Mouse (Mus musculus): ENCODE data around the gene Smim14. TPM values are rescaled to one million over a fixed set of nuclear protein-coding genes. Genes with fewer than 3 reads are reported as not detected.

The Smim14 gene
- polyA plus RNA-seq (2011; ENCODE audit: insufficient read depth, insufficient read length, low read depth, missing spikeins), result 47.3 and 53.2 TPM in 2 replicates

DNA sequence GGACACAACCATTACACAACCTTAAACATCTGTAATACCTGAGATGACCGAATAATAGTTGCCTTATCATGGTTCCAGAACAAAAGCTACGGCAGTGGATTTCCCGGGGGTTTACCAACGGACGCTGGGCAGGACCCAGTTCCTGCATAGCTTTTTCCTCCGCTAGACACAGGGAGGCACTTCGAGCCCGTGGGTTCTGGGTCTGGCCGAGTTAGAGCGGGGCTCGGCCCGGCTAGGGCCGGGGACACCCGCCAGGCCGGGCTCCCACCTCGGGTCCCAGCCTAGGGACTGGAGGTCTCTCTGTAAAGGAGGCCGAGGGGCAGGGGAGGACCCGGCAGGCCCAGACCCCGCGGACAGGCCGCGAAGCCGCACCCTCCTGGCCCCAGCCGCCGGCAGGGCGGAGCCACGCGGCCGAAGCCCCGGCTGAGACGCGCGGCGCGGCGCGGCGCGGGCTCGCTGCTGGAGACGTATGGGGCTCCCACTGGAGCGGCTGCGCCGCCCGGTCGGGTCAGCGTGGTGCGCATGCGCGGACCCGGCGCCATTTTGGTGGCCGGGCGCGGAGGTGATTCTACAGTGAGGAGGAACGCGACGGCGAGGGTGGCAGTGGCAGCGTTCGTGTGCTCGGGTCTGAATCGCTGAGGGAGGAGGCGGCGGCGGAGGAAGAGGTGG lies at the start of gene Smim14, which contains the start of gene Ube2k:
Smim14 (minus strand) TSS at position 434 of the 669 bp plus-strand sequence.
Ube2k (plus strand) TSS at position 483 of the 669 bp plus-strand sequence.
- TF ChIP-seq POLR2A (IDR thresholded peaks at IDR 0.05; ENCODE audit: insufficient read depth, low read length) (peak; percentile 59), CTCF (IDR thresholded peaks at IDR 0.05; ENCODE audit: low read depth, low read length) (no peak)
- H3K27ac ChIP-seq (ENCODE audit: insufficient read depth, low read length), result peak within 1 kb of the TSS; percentile 80
- H3K4me3 ChIP-seq (ENCODE audit: low read depth, low read length), result peak within 1 kb of the TSS; percentile 89
- no peaks in the 10 kb centered on the region for H3K27me3 ChIP-seq (ENCODE audit: control insufficient read depth, insufficient read depth, low read length, poor library complexity, severe bottlenecking)
- H3K36me3 ChIP-seq (ENCODE audit: control insufficient read depth, insufficient read depth, low read length, poor library complexity, severe bottlenecking), result peaks cover 5% of the 10 kb centered on the region
- peaks cover 3% of the 10 kb centered on the region for H3K4me1 ChIP-seq (ENCODE audit: control insufficient read depth, insufficient read depth, low read length)
- no peaks in the 10 kb centered on the region for H3K9me3 ChIP-seq (replicated peaks; ENCODE audit: control insufficient read depth, insufficient read depth, low read length, poor library complexity, severe bottlenecking)
- H3K9ac ChIP-seq (ENCODE audit: low read depth, poor library complexity, severe bottlenecking), result peak within 1 kb of the TSS; percentile 80

DNA sequence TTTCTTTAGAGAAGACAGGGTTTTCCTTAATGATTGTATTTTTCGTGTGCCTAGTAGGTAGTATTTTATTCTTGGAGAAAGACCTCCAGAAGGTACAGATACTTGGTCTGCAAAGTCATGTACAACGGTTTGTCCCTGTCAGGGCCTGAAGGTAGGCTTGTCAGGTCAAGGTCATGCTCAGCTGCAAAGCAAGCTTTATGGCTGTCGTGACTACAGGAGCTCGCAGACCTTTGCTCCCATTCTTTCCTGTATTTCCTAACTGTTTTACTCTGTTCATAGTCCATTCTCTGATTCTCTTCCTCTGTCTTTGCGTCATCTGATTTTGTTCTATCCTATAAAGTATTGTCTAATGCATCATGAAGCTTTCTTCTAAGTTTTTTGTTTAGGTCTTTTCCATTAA lies 49.3 kb upstream of the Smim14 start:
- H3K27ac ChIP-seq (ENCODE audit: insufficient read depth, low read length), result no peak overlapping the region
- no peak overlapping the region for H3K4me3 ChIP-seq (ENCODE audit: low read depth, low read length)
- peaks cover 35% of the 10 kb centered on the region for H3K36me3 ChIP-seq (ENCODE audit: control insufficient read depth, insufficient read depth, low read length, poor library complexity, severe bottlenecking)
- no peaks in the 10 kb centered on the region for H3K4me1 ChIP-seq (ENCODE audit: control insufficient read depth, insufficient read depth, low read length)
- H3K9ac ChIP-seq (ENCODE audit: low read depth, poor library complexity, severe bottlenecking), result no peak overlapping the region
- H3K9me3 ChIP-seq (replicated peaks; ENCODE audit: control insufficient read depth, insufficient read depth, low read length, poor library complexity, severe bottlenecking), result no peaks in the 10 kb centered on the region
- TF ChIP-seq POLR2A (IDR thresholded peaks at IDR 0.05; ENCODE audit: insufficient read depth, low read length), result no peak
- TF ChIP-seq EP300 (IDR thresholded peaks at IDR 0.05; ENCODE audit: insufficient read depth, low read depth, low read length), result no peak
- TF ChIP-seq CTCF (IDR thresholded peaks at IDR 0.05; ENCODE audit: low read depth, low read length), result no peak
- no peaks in the 10 kb centered on the region for H3K27me3 ChIP-seq (ENCODE audit: control insufficient read depth, insufficient read depth, low read length, poor library complexity, severe bottlenecking)

DNA sequence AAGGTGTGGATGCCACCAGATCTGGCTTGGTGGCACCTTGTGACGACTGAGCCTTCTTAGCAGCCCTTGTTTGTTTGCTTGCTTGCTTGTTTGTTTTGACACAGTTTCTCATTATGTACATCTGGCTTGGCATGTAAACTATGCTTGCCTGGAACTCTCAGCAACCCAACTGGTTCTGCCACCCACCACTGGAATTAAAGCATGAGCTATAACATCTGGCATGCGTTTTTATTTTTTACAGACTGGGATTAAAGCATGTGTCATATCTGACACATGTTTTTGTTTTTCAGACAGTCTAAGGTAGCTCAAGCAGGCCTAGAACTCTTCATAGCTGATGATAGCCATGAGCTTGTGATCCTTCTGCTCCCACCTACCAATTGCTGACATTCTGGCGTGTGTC lies 41.6 kb upstream of the Smim14 start:
- no peak overlapping the region for H3K9ac ChIP-seq (ENCODE audit: low read depth, poor library complexity, severe bottlenecking)
- H3K9me3 ChIP-seq (replicated peaks; ENCODE audit: control insufficient read depth, insufficient read depth, low read length, poor library complexity, severe bottlenecking), result no peaks in the 10 kb centered on the region
- H3K27me3 ChIP-seq (ENCODE audit: control insufficient read depth, insufficient read depth, low read length, poor library complexity, severe bottlenecking), result no peaks in the 10 kb centered on the region
- H3K4me1 ChIP-seq (ENCODE audit: control insufficient read depth, insufficient read depth, low read length), result no peaks in the 10 kb centered on the region
- no peak overlapping the region for H3K4me3 ChIP-seq (ENCODE audit: low read depth, low read length)
- H3K27ac ChIP-seq (ENCODE audit: insufficient read depth, low read length), result no peak overlapping the region
- H3K36me3 ChIP-seq (ENCODE audit: control insufficient read depth, insufficient read depth, low read length, poor library complexity, severe bottlenecking), result peaks cover 6% of the 10 kb centered on the region
- TF ChIP-seq EP300 (IDR thresholded peaks at IDR 0.05; ENCODE audit: insufficient read depth, low read depth, low read length), result no peak
- TF ChIP-seq CTCF (IDR thresholded peaks at IDR 0.05; ENCODE audit: low read depth, low read length), result no peak
- no peak for TF ChIP-seq POLR2A (IDR thresholded peaks at IDR 0.05; ENCODE audit: insufficient read depth, low read length)

DNA sequence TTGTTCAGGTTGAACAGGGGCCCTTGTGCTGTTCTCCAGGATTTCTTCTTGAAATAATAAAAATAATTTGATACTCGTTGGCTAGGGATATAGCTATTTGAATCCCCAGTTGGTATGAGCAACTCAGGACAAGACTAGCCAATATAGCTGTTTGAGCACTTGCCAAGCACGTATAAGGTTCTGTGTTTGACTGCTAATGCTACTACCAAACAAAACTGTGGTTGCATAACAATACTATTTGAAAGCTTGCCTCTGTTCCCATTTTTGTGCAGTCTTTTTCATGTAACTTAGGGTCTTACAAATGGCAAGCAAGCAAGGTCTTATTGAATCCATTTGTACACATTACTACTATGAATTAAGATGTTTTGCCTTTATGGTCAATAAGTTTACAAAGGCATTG lies 38.9 kb upstream of the Smim14 start:
- Histone ChIP-seq H3K9ac (ENCODE audit: low read depth, poor library complexity, severe bottlenecking) (no peak overlapping the region), H3K36me3 (ENCODE audit: control insufficient read depth, insufficient read depth, low read length, poor library complexity, severe bottlenecking) (peaks cover 8% of the 10 kb centered on the region), H3K27me3 (ENCODE audit: control insufficient read depth, insufficient read depth, low read length, poor library complexity, severe bottlenecking) (no peaks in the 10 kb centered on the region), H3K4me1 (ENCODE audit: control insufficient read depth, insufficient read depth, low read length) (no peaks in the 10 kb centered on the region), H3K4me3 (ENCODE audit: low read depth, low read length) (no peak overlapping the region), H3K9me3 (replicated peaks; ENCODE audit: control insufficient read depth, insufficient read depth, low read length, poor library complexity, severe bottlenecking) (no peaks in the 10 kb centered on the region), H3K27ac (ENCODE audit: insufficient read depth, low read length) (no peak overlapping the region)
- no peak for TF ChIP-seq CTCF (IDR thresholded peaks at IDR 0.05; ENCODE audit: low read depth, low read length)
- TF ChIP-seq POLR2A (IDR thresholded peaks at IDR 0.05; ENCODE audit: insufficient read depth, low read length), result no peak
- no peak for TF ChIP-seq EP300 (IDR thresholded peaks at IDR 0.05; ENCODE audit: insufficient read depth, low read depth, low read length)

DNA sequence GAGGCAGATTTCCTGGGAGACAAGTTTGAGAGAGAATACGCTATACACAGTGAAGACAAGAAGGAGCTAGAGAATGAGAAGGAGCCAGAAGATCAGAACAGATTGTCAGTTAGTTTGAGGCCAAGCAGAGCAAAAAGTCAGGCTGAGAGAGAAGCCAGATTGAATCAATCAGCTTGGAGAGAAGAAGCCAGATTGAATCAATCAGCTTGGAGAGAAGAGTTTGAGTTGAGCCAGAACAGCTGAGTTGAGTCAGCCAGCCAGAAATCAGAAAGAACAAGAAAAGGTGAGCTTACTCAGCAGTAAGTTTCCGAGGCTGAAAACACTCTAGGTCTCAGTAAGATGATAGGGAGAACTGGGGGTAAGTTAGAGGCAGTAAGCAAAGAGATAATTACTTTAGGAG lies 37.9 kb upstream of the Smim14 start:
- Histone ChIP-seq H3K27ac (ENCODE audit: insufficient read depth, low read length) (no peak overlapping the region), H3K36me3 (ENCODE audit: control insufficient read depth, insufficient read depth, low read length, poor library complexity, severe bottlenecking) (peaks cover 9% of the 10 kb centered on the region), H3K27me3 (ENCODE audit: control insufficient read depth, insufficient read depth, low read length, poor library complexity, severe bottlenecking) (no peaks in the 10 kb centered on the region), H3K4me1 (ENCODE audit: control insufficient read depth, insufficient read depth, low read length) (no peaks in the 10 kb centered on the region), H3K4me3 (ENCODE audit: low read depth, low read length) (no peak overlapping the region), H3K9me3 (replicated peaks; ENCODE audit: control insufficient read depth, insufficient read depth, low read length, poor library complexity, severe bottlenecking) (no peaks in the 10 kb centered on the region), H3K9ac (ENCODE audit: low read depth, poor library complexity, severe bottlenecking) (no peak overlapping the region)
- TF ChIP-seq EP300 (IDR thresholded peaks at IDR 0.05; ENCODE audit: insufficient read depth, low read depth, low read length), result no peak
- no peak for TF ChIP-seq POLR2A (IDR thresholded peaks at IDR 0.05; ENCODE audit: insufficient read depth, low read length)
- TF ChIP-seq CTCF (IDR thresholded peaks at IDR 0.05; ENCODE audit: low read depth, low read length), result no peak

DNA sequence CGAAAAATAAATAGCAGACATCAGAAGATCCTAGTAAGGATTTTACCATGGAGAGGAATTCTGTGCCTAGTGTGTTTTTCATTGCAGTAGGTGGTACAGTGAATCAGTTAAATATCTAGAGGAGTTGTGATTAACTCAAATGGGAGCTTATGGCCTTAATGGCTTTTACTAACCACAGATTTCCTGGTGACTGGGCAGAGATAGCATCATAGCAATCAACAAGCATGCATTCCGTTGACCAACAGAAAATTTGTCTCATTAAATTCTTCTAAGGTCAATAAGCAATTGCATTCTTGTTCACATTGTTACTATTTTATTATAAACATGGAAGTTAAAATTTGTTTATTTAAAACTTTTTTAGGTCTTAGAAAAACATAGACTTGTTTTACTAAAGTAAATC lies 28.5 kb upstream of the Smim14 start:
- TF ChIP-seq EP300 (IDR thresholded peaks at IDR 0.05; ENCODE audit: insufficient read depth, low read depth, low read length) (no peak), CTCF (IDR thresholded peaks at IDR 0.05; ENCODE audit: low read depth, low read length) (no peak), POLR2A (IDR thresholded peaks at IDR 0.05; ENCODE audit: insufficient read depth, low read length) (no peak)

More for the DNA sequence above, 28.5 kb upstream of the Smim14 start:
- Histone ChIP-seq H3K4me1 (ENCODE audit: control insufficient read depth, insufficient read depth, low read length) (peaks cover 1% of the 10 kb centered on the region), H3K27ac (ENCODE audit: insufficient read depth, low read length) (no peak overlapping the region), H3K27me3 (ENCODE audit: control insufficient read depth, insufficient read depth, low read length, poor library complexity, severe bottlenecking) (no peaks in the 10 kb centered on the region), H3K36me3 (ENCODE audit: control insufficient read depth, insufficient read depth, low read length, poor library complexity, severe bottlenecking) (peaks cover 11% of the 10 kb centered on the region), H3K9me3 (replicated peaks; ENCODE audit: control insufficient read depth, insufficient read depth, low read length, poor library complexity, severe bottlenecking) (no peaks in the 10 kb centered on the region), H3K9ac (ENCODE audit: low read depth, poor library complexity, severe bottlenecking) (no peak overlapping the region), H3K4me3 (ENCODE audit: low read depth, low read length) (no peak overlapping the region)
